In the genomic region with DNA sequence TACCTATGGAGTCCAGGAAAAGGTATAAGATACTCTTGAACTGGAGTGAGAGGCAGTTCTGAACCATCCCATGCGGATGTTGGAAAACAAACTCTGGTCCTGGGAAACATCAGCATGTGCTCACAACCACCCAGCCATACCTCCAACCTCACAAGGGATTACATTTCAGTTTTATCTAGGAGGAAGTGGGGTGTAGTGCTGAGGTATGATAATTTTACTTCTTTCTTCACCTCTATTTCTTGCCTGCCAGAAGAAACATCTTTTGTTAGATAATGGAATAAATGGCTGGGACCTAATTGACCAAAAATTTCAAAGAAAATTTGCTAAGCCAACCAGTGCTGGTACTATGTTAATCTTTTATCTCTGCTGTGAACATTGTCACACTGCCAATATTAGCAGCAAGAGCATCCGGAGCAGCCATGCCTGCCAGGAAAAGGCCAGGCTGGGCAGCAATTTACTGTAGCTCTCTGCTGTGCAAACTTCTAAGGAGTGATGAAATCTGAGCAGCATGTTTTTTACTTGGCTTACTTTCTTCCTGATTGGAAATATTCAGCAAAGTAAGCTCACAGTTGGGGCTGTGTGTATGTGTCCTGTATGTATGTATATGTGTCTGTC, we compare ENCODE assay signal across 13 mouse cellular contexts. TPM values are rescaled to one million over a fixed set of nuclear protein-coding genes. Genes with fewer than 3 reads are reported as not detected.
DNase-seq lines count a peak whose midpoint lies in the region; ATAC-seq and TF ChIP-seq lines count a peak whose summit lies in the region.
"Had no signal": no experiment of that assay in that cellular context is flagged by ENCODE, and none has a peak within 500 bp of the region (broad histone marks: within the 10 kb centered on the region; RNA-seq: fewer than 3 reads in every experiment).

No protein-coding gene starts in this region.

- H3K27ac ChIP-seq in heart, embryonic 16.5 days (ENCODE audit: low read length) = no peak overlapping the region; the same call in 1 of the 2 replicates
- no peak overlapping the region for H3K27ac ChIP-seq in heart, embryonic 10.5 days
- no peak overlapping the region for H3K27ac ChIP-seq in left cerebral cortex, adult 2 months
- H3K27ac ChIP-seq: intestine, embryonic 15.5 days; limb, embryonic 12.5 days; stomach, postnatal 0 days had no signal

- no peak overlapping the region for H3K4me3 ChIP-seq in heart, embryonic 16.5 days (ENCODE audit: low read length)
- H3K4me3 ChIP-seq in heart, embryonic 10.5 days = no peak overlapping the region
- H3K4me3 ChIP-seq in left cerebral cortex, adult 2 months = no peak overlapping the region
- H3K4me3 ChIP-seq: intestine, embryonic 15.5 days; limb, embryonic 12.5 days had no signal

- DNase-seq in adrenal gland, postnatal 10 days = peak; percentile 35
- DNase-seq in adrenal gland, postnatal 25 days = no peak
- DNase-seq in heart, embryonic 10.5 days (ENCODE audit: low spot score) = no peak
- peak; percentile 47 for DNase-seq in MN1 (ENCODE audit: low spot score)
- DNase-seq in kidney, postnatal 10 days = peak; percentile 51
- no peak for DNase-seq in thymus, postnatal 36 days
- DNase-seq in left cerebral cortex, adult 2 months (ENCODE audit: extremely low spot score in 1 of 2, low spot score in 2 of 2) = no peak

- 24% methylated on average over 2 of the region's 2 CpGs for WGBS in heart, embryonic 16.5 days
- WGBS in heart, embryonic 10.5 days = 44% methylated on average over 2 of the region's 2 CpGs

- ATAC-seq in heart, embryonic 16.5 days (replicated peaks; ENCODE audit: extremely low read depth, insufficient read depth, low FRiP score) = peak; percentile 38; the same call in 1 of the 2 replicates
- ATAC-seq: intestine, embryonic 15.5 days had no signal

- TF ChIP-seq CTCF in left cerebral cortex, adult 2 months (IDR thresholded peaks at IDR 0.05) = no peak

- H3K4me2 ChIP-seq in heart, embryonic 16.5 days (ENCODE audit: low read depth, low read length) = no peak overlapping the region
- H3K4me2 ChIP-seq: intestine, embryonic 15.5 days; limb, embryonic 12.5 days had no signal

- H3K36me3 ChIP-seq in heart, embryonic 16.5 days (ENCODE audit: control insufficient read depth, insufficient read depth) = no peaks in the 10 kb centered on the region
- H3K36me3 ChIP-seq in heart, embryonic 10.5 days = no peaks in the 10 kb centered on the region
- H3K36me3 ChIP-seq: intestine, embryonic 15.5 days; limb, embryonic 12.5 days had no signal

- H3K9me3 ChIP-seq in heart, embryonic 16.5 days (replicated peaks; ENCODE audit: control insufficient read depth, low read length) = no peaks in the 10 kb centered on the region
- no peaks in the 10 kb centered on the region for H3K9me3 ChIP-seq in heart, embryonic 10.5 days
- H3K9me3 ChIP-seq: intestine, embryonic 15.5 days; limb, embryonic 12.5 days had no signal

- no peaks in the 10 kb centered on the region for H3K27me3 ChIP-seq in heart, embryonic 16.5 days (ENCODE audit: control insufficient read depth, insufficient read depth, low read length)
- no peaks in the 10 kb centered on the region for H3K27me3 ChIP-seq in heart, embryonic 10.5 days (ENCODE audit: insufficient read depth, poor library complexity, severe bottlenecking)
- H3K27me3 ChIP-seq: intestine, embryonic 15.5 days; limb, embryonic 12.5 days had no signal

- intact Hi-C loops in left cerebral cortex, adult 2 months (cut with DNase I) = no loop called here

- no peak overlapping the region for H3K9ac ChIP-seq in heart, embryonic 16.5 days (ENCODE audit: low read length)
- H3K9ac ChIP-seq: intestine, embryonic 15.5 days; limb, embryonic 12.5 days had no signal

- peaks cover 7% of the 10 kb centered on the region; the same call in 1 of the 2 replicates for H3K4me1 ChIP-seq in heart, embryonic 16.5 days (ENCODE audit: control insufficient read depth, insufficient read depth, low read length)
- no peaks in the 10 kb centered on the region for H3K4me1 ChIP-seq in heart, embryonic 10.5 days
- H3K4me1 ChIP-seq: intestine, embryonic 15.5 days; limb, embryonic 12.5 days had no signal

RNA-seq across cellular contexts. Expression of gene Cxcl1, which starts 6.3 kb away (rescaled TPM):
- 1 to 10 TPM; 1.3 TPM for total RNA-seq in adrenal gland, postnatal 10 days (2021)
- 0.73 and 1.00 TPM in 2 replicates for total RNA-seq in adrenal gland, postnatal 25 days (2021)
- 0.85 and 0.92 TPM in 2 replicates for polyA plus RNA-seq in heart, embryonic 16.5 days (2015; fragmentation: Nextera tagmentation; extraction: Ambion mirVana)
- 0.24 TPM in 1 of 2 replicates, not detected in the other for polyA plus RNA-seq in heart, embryonic 10.5 days (2016; fragmentation: Nextera tagmentation; extraction: Ambion mirVana)
- under 1 TPM in 1 of 2 experiments, not detected in 1; 0.37 TPM for total RNA-seq in left cerebral cortex, adult 2 months (2021)
- total RNA-seq: monocyte, adult 5-6 weeks had no signal

RNA-seq across cellular contexts. Expression of gene Cxcl2, which starts 18.9 kb away (rescaled TPM):
- total RNA-seq in adrenal gland, postnatal 10 days (2021) = under 1 TPM in 1 of 2 experiments, not detected in 1; 0.36 TPM
- 1.1 TPM in 1 of 2 replicates, not detected in the other for total RNA-seq in adrenal gland, postnatal 25 days (2021)
- polyA plus RNA-seq in heart, embryonic 16.5 days (2015; fragmentation: Nextera tagmentation; extraction: Ambion mirVana) = not detected in 2 replicates
- polyA plus RNA-seq in heart, embryonic 10.5 days (2016; fragmentation: Nextera tagmentation; extraction: Ambion mirVana) = not detected in 2 replicates
- not detected for total RNA-seq in left cerebral cortex, adult 2 months (2021)
- polyA plus RNA-seq: cortical plate, adult 2 months; limb, embryonic 12.5 days had no signal

RNA-seq across cellular contexts. Expression of gene Mthfd2l, which starts 46.2 kb away (rescaled TPM):
- 10 to 100 TPM; 14.8 to 16.1 TPM for total RNA-seq in adrenal gland, postnatal 10 days (2021)
- 12.4 and 18.7 TPM in 2 replicates for total RNA-seq in adrenal gland, postnatal 25 days (2021)
- 24.2 and 25.2 TPM in 2 replicates for polyA plus RNA-seq in heart, embryonic 16.5 days (2015; fragmentation: Nextera tagmentation; extraction: Ambion mirVana)
- 28.1 and 34.1 TPM in 2 replicates for polyA plus RNA-seq in heart, embryonic 10.5 days (2016; fragmentation: Nextera tagmentation; extraction: Ambion mirVana)
- 10 to 100 TPM; 17.0 to 17.1 TPM for total RNA-seq in left cerebral cortex, adult 2 months (2021)

Comparison
In these comparisons a context has a peak if more than half of its experiments do, and no peak if none do; other contexts are left out.
1. DNase-seq: peak in adrenal gland, postnatal 10 days (single experiment), MN1 (single experiment) and kidney, postnatal 10 days (single experiment); none in adrenal gland, postnatal 25 days (single experiment), heart, embryonic 10.5 days (single experiment), thymus, postnatal 36 days (0 of 2) and left cerebral cortex, adult 2 months (0 of 2).